Mouse (Mus musculus): ENCODE results near the gene Riox1. TPM values are rescaled to one million over a fixed set of nuclear protein-coding genes. Genes with fewer than 3 reads are reported as not detected.
A peak's percentile ranks its signal among the peaks of the same experiment; 100 is the strongest.

Gene Riox1
- polyA plus RNA-seq (2015; fragmentation: Nextera tagmentation; extraction: Ambion mirVana), result 9.3 and 9.7 TPM in 2 replicates

GRCm38 (mm10) chr12:83950493-83950839 is at the start of gene Riox1:
Riox1 (plus strand) TSS chr12:83950608.
- peak within 1 kb of the TSS; percentile 66 for H3K4me2 ChIP-seq (ENCODE audit: low read length)
- H3K4me3 ChIP-seq (replicated peaks; ENCODE audit: low read length), result peak within 1 kb of the TSS; percentile 60
- no peaks in the 10 kb centered on the region for H3K27me3 ChIP-seq (replicated peaks; ENCODE audit: control insufficient read depth, insufficient read depth, low read length)
- H3K27ac ChIP-seq (ENCODE audit: low read length), result peak within 1 kb of the TSS; percentile 71
- no peaks in the 10 kb centered on the region for H3K9me3 ChIP-seq (ENCODE audit: control insufficient read depth, low read length)
- WGBS, result 0% methylated on average over 37 of the region's 37 CpGs
- H3K36me3 ChIP-seq (ENCODE audit: control insufficient read depth, insufficient read depth), result no peaks in the 10 kb centered on the region
- H3K9ac ChIP-seq (replicated peaks; ENCODE audit: low read depth, low read length), result peak within 1 kb of the TSS; percentile 81
- ATAC-seq, result peak; percentile 99
- H3K4me1 ChIP-seq (replicated peaks; ENCODE audit: control insufficient read depth, insufficient read depth, low read length), result peaks cover 27% of the 10 kb centered on the region

GRCm38 (mm10) chr12:83910451-83910850 is 40.0 kb upstream of the Riox1 start:
- Histone ChIP-seq H3K4me2 (ENCODE audit: low read length) (no peak overlapping the region), H3K36me3 (ENCODE audit: control insufficient read depth, insufficient read depth) (no peaks in the 10 kb centered on the region), H3K27me3 (replicated peaks; ENCODE audit: control insufficient read depth, insufficient read depth, low read length) (no peaks in the 10 kb centered on the region), H3K4me1 (replicated peaks; ENCODE audit: control insufficient read depth, insufficient read depth, low read length) (no peaks in the 10 kb centered on the region), H3K27ac (ENCODE audit: low read length) (no peak overlapping the region), H3K9me3 (ENCODE audit: control insufficient read depth, low read length) (no peaks in the 10 kb centered on the region), H3K4me3 (replicated peaks; ENCODE audit: low read length) (no peak overlapping the region), H3K9ac (replicated peaks; ENCODE audit: low read depth, low read length) (no peak overlapping the region)
- 91% methylated on average over 2 of the region's 2 CpGs for WGBS
- no peak for ATAC-seq

GRCm38 (mm10) chr12:83914202-83914740 is 36.1 kb upstream of the Riox1 start:
- no peak overlapping the region for H3K9ac ChIP-seq (replicated peaks; ENCODE audit: low read depth, low read length)
- 82% methylated on average over 4 of the region's 4 CpGs for WGBS
- no peaks in the 10 kb centered on the region for H3K9me3 ChIP-seq (ENCODE audit: control insufficient read depth, low read length)
- H3K4me1 ChIP-seq (replicated peaks; ENCODE audit: control insufficient read depth, insufficient read depth, low read length), result no peaks in the 10 kb centered on the region
- H3K4me2 ChIP-seq (ENCODE audit: low read length), result no peak overlapping the region
- no peak overlapping the region for H3K27ac ChIP-seq (ENCODE audit: low read length)
- H3K4me3 ChIP-seq (replicated peaks; ENCODE audit: low read length), result no peak overlapping the region
- no peak for ATAC-seq
- H3K36me3 ChIP-seq (ENCODE audit: control insufficient read depth, insufficient read depth), result no peaks in the 10 kb centered on the region
- no peaks in the 10 kb centered on the region for H3K27me3 ChIP-seq (replicated peaks; ENCODE audit: control insufficient read depth, insufficient read depth, low read length)

- H3K27me3 ChIP-seq (replicated peaks; ENCODE audit: control insufficient read depth, insufficient read depth, low read length), result no peaks in the 10 kb centered on the region
- 86% methylated on average over 1 of the region's 1 CpGs for WGBS
- no peak for ATAC-seq
Measured at GRCm38 (mm10) chr12:83914797-83915196, 35.6 kb upstream of the Riox1 start.

GRCm38 (mm10) chr12:83916884-83917283 is 33.5 kb upstream of the Riox1 start:
- H3K4me3 ChIP-seq (replicated peaks; ENCODE audit: low read length), result no peak overlapping the region
- no peaks in the 10 kb centered on the region for H3K9me3 ChIP-seq (ENCODE audit: control insufficient read depth, low read length)
- peaks cover 11% of the 10 kb centered on the region for H3K4me1 ChIP-seq (replicated peaks; ENCODE audit: control insufficient read depth, insufficient read depth, low read length)
- no peaks in the 10 kb centered on the region for H3K27me3 ChIP-seq (replicated peaks; ENCODE audit: control insufficient read depth, insufficient read depth, low read length)
- 83% methylated on average over 9 of the region's 9 CpGs for WGBS
- H3K4me2 ChIP-seq (ENCODE audit: low read length), result no peak overlapping the region
- H3K36me3 ChIP-seq (ENCODE audit: control insufficient read depth, insufficient read depth), result no peaks in the 10 kb centered on the region
- H3K27ac ChIP-seq (ENCODE audit: low read length), result no peak overlapping the region
- no peak for ATAC-seq
- H3K9ac ChIP-seq (replicated peaks; ENCODE audit: low read depth, low read length), result no peak overlapping the region

More at GRCm38 (mm10) chr12:83914797-83915196, 35.6 kb upstream of the Riox1 start:
- H3K4me3 ChIP-seq (replicated peaks; ENCODE audit: low read length), result no peak overlapping the region
- H3K4me1 ChIP-seq (replicated peaks; ENCODE audit: control insufficient read depth, insufficient read depth, low read length), result no peaks in the 10 kb centered on the region
- no peak overlapping the region for H3K9ac ChIP-seq (replicated peaks; ENCODE audit: low read depth, low read length)
- no peaks in the 10 kb centered on the region for H3K36me3 ChIP-seq (ENCODE audit: control insufficient read depth, insufficient read depth)
- H3K4me2 ChIP-seq (ENCODE audit: low read length), result no peak overlapping the region
- H3K9me3 ChIP-seq (ENCODE audit: control insufficient read depth, low read length), result no peaks in the 10 kb centered on the region
- no peak overlapping the region for H3K27ac ChIP-seq (ENCODE audit: low read length)

- H3K36me3 ChIP-seq (ENCODE audit: control insufficient read depth, insufficient read depth), result no peaks in the 10 kb centered on the region
- peak overlapping the region; percentile 84 for H3K4me3 ChIP-seq (replicated peaks; ENCODE audit: low read length)
- H3K4me1 ChIP-seq (replicated peaks; ENCODE audit: control insufficient read depth, insufficient read depth, low read length), result peaks cover 14% of the 10 kb centered on the region
- no peaks in the 10 kb centered on the region for H3K9me3 ChIP-seq (ENCODE audit: control insufficient read depth, low read length)
- H3K9ac ChIP-seq (replicated peaks; ENCODE audit: low read depth, low read length), result peak overlapping the region; percentile 86
- peak overlapping the region; percentile 93 for H3K4me2 ChIP-seq (ENCODE audit: low read length)
- no peaks in the 10 kb centered on the region for H3K27me3 ChIP-seq (replicated peaks; ENCODE audit: control insufficient read depth, insufficient read depth, low read length)
- H3K27ac ChIP-seq (ENCODE audit: low read length), result peak overlapping the region; percentile 80
- ATAC-seq, result no peak
- WGBS, result under 1% methylated on average over 31 of the region's 31 CpGs
Measured at GRCm38 (mm10) chr12:83920721-83921441, 29.5 kb upstream of the Riox1 start.

- Histone ChIP-seq H3K36me3 (ENCODE audit: control insufficient read depth, insufficient read depth) (no peaks in the 10 kb centered on the region), H3K4me2 (ENCODE audit: low read length) (peak within 1 kb of the TSS; percentile 93), H3K27ac (ENCODE audit: low read length) (peak within 1 kb of the TSS; percentile 80), H3K9ac (replicated peaks; ENCODE audit: low read depth, low read length) (peak within 1 kb of the TSS; percentile 86), H3K4me3 (replicated peaks; ENCODE audit: low read length) (peak within 1 kb of the TSS; percentile 84), H3K9me3 (ENCODE audit: control insufficient read depth, low read length) (no peaks in the 10 kb centered on the region), H3K27me3 (replicated peaks; ENCODE audit: control insufficient read depth, insufficient read depth, low read length) (no peaks in the 10 kb centered on the region), H3K4me1 (replicated peaks; ENCODE audit: control insufficient read depth, insufficient read depth, low read length) (peaks cover 14% of the 10 kb centered on the region)
- ATAC-seq, result peak; percentile 99
- under 1% methylated on average over 63 of the region's 63 CpGs for WGBS
Measured at GRCm38 (mm10) chr12:83921535-83922381, 28.6 kb upstream of the Riox1 start, which contains the start of gene Numb. Numb (minus strand) TSS chr12:83921934.

GRCm38 (mm10) chr12:83922724-83923485 is 27.5 kb upstream of the Riox1 start:
- Histone ChIP-seq H3K27ac (ENCODE audit: low read length) (no peak overlapping the region), H3K9ac (replicated peaks; ENCODE audit: low read depth, low read length) (peak overlapping the region; percentile 59), H3K27me3 (replicated peaks; ENCODE audit: control insufficient read depth, insufficient read depth, low read length) (no peaks in the 10 kb centered on the region), H3K9me3 (ENCODE audit: control insufficient read depth, low read length) (no peaks in the 10 kb centered on the region), H3K4me2 (ENCODE audit: low read length) (peak overlapping the region; percentile 50), H3K36me3 (ENCODE audit: control insufficient read depth, insufficient read depth) (no peaks in the 10 kb centered on the region), H3K4me1 (replicated peaks; ENCODE audit: control insufficient read depth, insufficient read depth, low read length) (peaks cover 14% of the 10 kb centered on the region), H3K4me3 (replicated peaks; ENCODE audit: low read length) (peak overlapping the region; percentile 84)
- no peak for ATAC-seq
- 33% methylated on average over 8 of the region's 8 CpGs for WGBS
